Mouse (Mus musculus) thymus, postnatal 4 days (tissue): ENCODE measurements at regions not wholly inside any gene's neighbourhood (a gene's known extent, or its start where the extent isn't known, plus 50 kb on each side); places are given as distances from the start of the nearest gene placed in this dataset.
A peak's percentile ranks its signal among the peaks of the same experiment; 100 is the strongest.

Source experiments
- DNase-seq: peaks from one replicate; pipeline ENCODE4 v3.0.0; 2021

DNA sequence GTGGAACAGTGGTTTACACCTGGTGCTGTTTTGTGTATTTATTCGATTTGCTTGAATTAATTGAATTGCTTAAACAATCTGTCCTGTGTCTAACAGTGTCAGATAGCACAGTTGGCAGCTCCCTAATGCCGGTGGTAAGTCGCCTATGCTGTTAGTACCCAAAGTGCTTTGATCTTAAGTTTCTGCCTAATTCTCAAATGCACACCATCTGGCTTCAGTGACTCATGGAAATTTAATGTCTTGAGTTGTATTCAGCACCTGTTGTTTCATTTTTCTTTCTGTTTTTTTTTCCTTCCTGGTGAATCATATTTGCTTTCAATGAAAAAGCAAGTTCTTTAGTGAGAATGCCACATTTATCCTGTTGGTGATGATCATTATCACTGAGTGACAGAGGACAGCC lies 201.7 kb upstream of the Nrip1 start:
- DNase-seq: no peak

DNA sequence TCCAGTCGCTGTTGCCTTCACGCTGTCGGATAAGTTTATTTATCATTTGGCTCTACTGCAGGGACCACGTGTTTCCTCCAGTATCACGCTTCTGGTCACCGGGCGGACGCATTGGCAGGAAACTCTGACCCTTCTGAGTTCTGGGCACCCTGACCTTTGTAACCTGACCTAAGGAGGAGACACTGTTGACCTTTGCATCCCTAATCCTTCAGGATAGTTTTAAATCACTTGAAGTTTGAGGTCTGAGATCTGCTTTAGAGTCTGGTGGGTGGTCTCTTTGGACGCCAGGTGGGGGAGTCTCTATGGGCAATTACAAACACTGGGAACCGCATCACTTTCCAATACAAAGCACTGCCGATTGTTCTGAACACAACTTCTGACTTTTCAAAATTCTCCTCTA lies 192.6 kb upstream of the Nrip1 start:
- DNase-seq: no peak

DNA sequence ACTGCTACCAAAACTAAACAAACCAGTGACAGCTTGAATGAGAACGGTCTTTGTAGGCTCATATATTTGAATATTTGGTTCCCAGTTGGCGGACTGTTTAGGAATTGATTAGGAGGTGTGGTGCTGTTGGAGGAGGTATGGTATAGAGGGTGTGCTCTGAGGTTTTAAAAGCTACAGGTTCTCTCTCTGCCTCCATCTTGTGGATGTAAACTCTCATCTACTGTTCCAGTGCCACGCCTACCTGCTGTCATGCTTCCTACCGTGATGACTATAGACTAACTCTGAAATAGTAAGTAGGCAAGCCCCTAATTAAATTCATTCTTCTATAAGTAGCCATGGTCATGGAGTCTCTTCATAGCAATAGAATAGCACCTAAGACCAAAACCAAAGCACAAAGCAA lies 181.2 kb upstream of the Nrip1 start:
- DNase-seq: no peak

DNA sequence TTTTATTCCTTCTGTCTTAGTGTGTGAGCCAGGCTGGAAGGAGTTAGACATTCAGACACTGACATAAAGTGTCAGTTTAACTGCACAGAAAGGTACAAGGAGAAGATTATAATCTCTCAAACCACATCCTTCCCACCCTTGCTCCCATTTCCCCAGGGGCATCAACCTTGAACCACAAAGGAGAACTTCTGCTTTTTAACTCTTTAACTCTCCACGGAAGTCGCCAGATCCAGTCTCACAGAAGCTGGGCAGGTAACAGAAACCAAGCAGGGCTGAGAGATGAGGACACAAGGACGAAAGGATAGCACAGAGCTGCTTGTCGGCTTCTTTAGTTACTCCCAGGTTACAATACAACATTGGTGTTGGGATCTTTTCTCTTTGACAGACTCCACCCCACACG lies 176.0 kb upstream of the Nrip1 start:
- DNase-seq: peak; percentile 53

DNA sequence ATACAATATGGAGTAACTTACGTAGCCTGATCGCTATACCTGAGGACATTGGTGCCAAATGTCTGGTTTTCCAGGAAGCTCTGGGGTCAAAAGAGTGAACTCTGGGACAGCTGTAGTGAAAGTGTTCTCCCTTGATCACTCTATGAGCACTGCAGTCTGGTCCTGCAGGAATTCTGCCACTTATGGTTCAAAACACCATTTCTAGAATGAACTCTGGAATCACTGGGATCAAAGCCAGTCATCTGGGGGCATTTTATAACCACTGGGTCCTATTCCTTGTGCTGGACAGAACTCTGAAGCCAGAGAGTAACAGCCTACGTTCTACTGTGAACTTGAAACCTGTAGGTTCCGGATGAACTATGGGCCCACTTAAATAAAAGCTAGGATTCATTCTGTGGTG lies 173.5 kb upstream of the Nrip1 start:
- DNase-seq: no peak

DNA sequence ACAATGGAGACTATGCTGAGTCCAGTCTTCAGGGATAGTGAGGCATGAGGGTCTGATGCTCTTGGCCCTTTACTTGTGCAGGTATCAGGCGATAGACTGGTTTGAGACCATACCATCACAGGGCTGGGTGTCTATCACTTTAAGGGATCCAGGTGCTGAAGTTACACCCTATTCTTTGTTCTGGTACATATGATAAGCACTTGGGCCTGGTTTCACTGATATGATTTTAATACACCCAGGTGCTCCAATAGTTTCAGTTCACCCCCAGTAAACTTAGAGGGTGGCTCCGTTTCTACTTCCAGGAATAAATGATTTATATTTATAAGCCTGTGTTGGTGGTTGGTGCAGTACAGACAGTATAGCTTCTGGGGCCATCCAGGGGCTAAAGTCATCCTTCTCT lies 173.0 kb upstream of the Nrip1 start:
- no peak for DNase-seq

DNA sequence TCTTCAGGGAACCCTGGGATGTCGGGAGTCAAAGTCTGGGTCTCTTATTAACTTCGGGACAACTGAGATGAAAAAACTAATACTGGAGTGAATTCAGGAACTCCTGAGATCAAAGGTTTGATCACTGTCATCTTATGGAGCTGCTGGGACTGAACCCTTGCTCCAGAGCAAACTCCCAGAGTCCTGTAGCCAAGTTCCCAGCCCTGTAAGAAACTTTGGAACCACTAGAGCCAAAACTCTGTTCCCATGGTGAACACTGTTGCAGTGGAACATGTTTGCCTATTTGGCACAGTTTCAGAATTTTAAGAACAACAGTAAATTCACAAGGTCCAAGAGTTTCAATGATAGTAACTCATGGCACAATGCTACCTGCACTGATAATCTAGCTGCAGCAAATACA lies 172.3 kb upstream of the Nrip1 start:
- no peak for DNase-seq

DNA sequence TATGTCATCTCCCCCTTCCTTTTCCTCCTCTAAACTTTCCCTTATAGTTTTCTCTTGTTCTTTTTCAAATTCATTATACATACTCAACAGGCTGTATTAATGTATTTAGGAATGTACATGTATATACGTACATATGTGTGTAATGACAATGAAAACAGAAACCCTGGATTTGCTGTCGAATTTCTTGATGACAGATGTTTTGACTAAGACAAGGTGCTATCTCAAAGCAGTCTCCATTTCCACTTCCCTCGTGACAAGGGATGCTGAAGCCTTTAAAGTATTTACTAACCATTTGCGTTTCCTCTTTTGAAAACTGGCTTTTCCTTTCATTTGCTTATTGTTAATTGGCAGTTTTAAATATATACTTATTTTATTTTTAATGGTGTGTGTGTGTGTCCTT lies 171.3 kb upstream of the Nrip1 start:
- no peak for DNase-seq

DNA sequence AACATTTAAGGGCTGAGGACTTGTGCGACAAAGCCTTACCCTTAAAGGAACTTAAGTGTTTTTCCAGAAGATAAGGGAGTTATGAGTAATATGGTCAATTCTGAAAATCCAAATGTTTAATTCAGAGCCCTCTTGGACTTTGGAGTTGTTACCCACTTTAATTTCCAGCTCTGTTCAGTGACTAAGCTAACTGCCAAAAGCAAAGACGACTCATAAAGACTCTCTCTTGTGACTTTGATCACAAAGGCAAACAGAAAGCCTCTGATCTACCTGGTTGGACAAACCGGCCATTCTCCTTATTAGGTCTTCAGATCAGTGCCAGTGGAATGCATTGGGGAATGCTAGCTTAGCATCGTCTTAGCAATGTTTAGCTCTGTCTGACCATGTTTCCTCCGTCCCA lies 167.3 kb upstream of the Nrip1 start:
- no peak for DNase-seq

DNA sequence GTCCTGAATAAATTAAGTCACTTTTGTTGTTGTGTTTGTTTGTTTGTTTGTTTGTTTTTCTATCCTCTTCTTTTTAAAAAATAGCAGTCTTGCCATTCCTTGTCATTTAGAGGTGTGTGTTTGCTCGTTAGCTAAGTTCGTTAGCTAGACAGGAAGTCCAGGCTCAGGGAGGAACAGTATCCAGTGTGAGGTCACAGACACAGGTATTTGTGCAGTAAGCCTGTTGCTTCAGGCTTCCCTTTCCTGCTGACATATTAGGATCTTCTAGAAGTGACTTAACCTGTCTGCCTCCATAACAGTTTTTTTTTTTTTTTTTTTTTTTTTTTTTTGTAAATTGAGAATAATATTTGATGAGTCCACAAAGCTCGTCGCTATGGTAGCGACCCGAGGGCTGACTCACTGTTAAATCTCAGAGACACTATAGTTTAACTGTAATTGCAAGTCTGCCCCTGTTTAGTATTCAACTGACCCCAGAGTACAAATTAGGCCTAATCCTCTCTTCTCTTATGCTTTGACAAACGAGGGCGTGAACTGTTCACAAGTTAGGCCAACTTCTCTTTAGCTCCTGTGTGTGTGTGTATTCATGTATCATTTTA lies 166.8 kb upstream of the Nrip1 start:
- no peak for DNase-seq

DNA sequence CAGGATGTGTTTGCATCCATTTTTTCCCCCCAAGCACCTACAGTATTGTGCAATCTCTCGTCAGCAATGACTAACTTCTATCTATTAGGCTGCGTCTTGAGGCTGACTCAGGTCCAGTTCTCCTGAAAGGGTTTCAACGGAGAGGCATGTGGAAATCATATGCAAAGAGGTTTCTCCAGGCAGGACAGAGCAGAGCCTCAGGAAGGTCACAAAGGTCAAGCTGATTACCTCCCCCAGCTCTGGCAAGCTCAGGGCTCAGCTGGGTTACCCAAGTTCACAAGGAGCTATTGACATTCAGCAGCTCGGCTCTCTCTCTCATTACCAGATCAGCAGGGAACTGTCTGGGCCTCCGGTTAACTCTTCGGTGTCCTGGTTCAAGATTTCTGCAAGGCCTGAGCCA lies 166.0 kb upstream of the Nrip1 start:
- DNase-seq: no peak

DNA sequence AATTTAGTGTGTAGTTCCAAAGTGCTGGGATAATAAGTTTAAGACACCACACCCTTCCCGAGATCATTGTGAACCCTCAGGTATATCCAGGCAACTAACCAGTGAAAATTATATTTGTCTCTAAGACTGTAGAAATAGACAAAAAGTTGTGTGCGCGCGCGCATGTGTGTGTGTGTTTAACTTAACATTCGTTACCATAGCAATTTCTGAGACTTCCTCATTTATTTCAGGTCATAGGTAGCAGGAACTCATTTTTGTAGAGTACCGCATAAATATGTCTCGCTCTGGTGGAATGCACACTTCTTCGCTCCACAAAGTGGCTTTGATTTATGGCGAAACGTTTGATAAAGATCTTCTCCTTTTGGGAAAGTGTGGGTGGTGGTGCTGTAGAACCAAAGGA lies 164.2 kb upstream of the Nrip1 start:
- peak; percentile 48 for DNase-seq

DNA sequence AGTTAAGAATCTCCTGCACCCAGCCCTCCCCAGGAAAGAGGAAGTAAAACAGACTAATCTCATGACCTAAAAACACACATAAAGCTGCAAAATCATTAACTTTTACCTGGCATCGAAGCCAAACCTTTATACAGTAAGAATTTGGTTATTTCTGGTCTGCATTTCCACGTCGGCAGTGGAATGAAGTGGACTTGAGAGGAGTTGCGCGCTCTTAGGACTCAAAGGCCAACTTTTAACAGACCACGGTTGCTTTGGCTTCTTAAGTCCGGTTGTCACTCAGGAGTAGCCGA lies 159.2 kb upstream of the Nrip1 start:
- DNase-seq: no peak

DNA sequence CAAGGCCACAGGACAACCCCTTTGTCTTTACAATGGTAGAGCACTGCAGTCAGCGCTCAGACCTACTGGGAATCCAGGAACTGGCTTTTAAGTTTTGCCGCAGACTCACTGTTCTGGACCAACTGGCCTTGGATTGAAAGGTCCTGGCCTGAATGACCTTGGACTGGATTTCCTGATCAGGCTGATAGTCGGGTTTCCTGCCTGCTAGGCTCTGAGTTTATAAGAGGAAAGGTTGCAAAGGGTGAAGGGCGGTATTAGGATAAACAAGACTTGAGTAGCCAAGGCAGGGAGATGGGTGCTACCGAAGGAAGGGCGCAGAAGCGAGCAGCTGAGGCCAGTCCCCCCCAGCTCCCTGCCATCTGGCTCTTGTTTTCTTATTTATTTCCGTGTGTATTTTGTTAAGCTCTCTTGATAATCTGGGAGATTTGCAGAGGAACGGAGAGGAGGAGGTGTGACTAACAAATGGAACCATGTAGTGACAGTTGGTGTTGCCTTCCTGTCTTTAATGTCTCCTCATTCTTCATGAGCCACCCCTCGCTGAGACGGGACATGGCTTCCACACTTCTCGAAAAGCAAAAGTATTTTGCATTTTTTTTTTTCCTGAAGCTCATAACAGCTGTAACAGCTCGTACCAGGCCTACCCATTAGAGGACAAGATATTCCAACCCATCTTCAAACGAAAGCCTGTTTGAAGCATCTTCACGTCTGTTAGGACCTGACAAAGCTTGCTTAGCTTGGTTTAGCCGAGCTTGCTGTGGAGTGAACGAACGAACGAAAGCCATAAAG lies 158.7 kb upstream of the Nrip1 start:
- DNase-seq: peak; percentile 46

DNA sequence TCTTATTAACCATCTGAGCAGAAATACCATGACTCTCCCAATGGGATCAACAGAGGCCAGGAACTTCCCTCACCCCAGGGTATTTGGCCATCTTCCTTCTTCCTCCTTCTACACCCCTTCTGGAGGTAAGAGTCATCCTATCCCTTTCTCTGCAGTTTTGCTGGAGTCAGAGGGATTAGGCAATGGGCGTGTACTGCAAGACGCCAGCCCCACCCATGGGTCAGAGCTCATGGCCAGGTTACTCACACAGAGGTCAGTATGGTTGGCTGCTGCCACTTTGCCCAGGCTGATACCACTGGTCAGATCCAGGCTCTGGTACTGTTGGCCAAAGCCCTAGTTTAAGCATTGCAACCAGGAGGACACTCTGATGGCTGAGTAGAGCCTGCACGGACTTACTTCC lies 157.3 kb upstream of the Nrip1 start:
- DNase-seq: no peak

DNA sequence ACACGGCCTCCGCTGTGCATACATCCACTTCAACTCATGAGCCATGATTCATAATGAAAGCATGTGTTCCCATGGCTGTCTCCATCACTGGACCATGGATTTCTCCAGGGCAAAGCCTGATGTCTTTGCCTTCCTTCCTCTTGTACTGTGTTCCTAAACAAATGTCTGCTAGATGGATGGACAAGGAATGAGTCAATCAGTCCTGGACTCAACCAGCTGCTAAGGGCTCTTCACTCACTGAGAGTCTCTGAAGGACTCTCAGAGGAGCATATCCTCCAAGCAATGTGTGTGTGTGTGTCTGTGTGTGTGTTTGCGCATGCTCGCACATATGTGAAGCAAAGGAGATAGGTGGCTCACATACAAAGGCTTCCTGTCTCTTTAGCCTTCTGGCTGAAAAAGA lies 156.0 kb upstream of the Nrip1 start:
- DNase-seq: no peak

DNA sequence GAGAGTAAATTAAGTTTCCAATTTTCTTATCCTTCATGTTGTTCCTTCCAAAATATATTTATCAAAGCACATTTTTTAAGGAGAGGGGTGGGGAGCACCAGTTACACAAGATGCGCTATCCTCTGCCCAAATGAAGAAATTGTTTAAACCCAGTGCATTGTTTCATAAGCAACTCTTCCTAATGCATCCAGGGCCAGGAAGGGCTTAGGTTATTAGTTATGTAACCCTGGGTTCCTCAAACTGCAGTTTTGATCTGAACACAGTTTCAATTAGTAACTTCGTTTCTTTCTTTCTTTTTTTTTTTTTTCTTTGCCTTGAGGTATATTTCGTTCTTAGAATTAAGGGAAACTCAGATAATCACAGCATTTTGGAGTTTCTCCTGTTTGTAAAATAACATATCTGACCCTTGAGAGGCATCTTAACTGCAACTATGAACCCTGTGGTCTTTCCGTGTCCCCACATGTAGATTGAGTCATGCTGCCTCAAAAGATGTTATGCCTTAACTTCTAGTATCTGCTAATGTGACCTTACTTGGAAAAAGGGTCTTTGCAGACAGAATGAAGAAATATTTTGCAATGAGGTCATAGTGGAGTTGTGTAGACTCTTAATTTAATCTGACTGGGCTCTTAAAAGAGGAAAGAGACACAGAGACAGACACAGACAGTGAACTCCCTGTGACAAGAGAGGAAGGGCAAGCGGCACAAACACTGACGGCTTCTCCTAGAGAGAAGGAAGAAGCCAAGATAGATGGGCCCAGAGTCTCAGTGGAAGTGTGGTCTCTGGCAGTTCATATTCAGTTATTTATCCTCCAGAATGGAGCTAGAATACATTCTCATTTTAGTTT lies 153.7 kb upstream of the Nrip1 start:
- no peak for DNase-seq

DNA sequence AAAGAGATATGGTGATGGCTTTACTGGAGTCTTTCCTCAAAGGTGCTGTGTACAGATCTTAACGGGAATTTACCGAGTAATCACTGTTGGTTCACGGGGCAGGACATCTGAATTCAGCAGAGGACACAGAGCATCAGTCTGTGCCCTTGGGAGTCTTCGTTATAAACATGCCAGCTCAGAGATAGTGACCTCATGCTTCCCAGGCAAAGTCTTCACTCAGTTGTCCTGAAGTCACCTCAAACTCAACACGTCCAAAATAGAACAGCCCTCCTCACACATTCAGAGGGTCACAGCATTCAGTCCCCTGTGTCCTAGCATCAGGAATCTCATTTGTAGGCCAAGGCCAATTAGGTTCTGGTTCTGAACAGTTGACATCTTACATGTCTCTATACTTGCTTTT lies 151.9 kb upstream of the Nrip1 start:
- DNase-seq: no peak

DNA sequence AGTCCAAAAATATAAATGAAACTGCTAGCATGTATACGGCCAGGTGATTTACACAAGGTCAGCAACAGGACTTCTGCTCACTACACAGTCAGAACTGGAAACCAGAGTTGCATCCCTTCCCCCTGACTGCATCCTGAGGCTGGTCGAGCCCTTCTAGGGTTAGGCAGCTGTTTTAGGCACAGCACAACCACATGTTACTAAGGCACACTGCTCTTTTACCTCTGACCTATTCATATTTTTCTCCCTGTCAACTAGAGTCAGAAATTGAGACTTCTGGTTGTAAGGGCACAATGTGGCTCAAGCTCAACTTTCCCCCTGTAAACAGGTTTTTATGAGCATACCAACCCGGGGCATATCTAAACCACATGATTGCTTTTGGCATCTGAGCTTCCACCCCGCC lies 151.3 kb upstream of the Nrip1 start:
- no peak for DNase-seq

DNA sequence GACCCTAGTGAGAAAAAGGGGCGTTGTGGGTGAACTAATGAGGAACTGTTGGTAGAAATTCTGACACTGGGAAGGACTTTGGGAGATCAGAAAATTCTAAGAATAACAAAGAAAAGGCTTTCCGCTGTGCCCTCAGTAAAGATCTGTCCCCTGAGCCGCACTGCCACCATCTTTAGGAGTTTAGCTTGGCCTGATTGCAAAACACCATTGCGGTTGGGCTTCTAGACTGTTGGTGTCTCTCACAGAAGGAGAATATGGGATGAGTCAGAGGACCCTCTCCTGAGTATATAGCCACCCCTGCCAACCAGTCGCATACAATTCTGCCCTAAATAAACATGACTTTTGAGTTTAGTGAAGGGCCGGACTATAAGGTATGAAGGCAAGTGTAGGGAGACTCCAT lies 147.5 kb upstream of the Nrip1 start:
- DNase-seq: no peak

DNA sequence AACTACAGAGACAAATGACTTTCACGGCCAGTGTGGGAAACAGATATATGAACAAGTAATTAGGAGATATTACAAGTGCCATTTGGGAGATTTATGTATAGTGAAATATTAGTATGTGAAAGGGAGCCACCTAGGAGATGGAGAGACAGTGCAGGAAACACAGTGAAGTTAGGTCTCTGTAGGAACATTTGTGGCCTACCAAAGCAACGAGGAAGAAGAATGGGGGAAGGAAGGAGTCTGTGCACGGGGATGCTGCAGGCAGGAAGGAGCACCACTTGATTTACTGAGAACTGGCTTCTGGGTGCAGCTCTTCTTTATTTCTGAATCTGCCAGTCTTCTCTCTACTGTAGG lies 147.0 kb upstream of the Nrip1 start:
- DNase-seq: no peak

DNA sequence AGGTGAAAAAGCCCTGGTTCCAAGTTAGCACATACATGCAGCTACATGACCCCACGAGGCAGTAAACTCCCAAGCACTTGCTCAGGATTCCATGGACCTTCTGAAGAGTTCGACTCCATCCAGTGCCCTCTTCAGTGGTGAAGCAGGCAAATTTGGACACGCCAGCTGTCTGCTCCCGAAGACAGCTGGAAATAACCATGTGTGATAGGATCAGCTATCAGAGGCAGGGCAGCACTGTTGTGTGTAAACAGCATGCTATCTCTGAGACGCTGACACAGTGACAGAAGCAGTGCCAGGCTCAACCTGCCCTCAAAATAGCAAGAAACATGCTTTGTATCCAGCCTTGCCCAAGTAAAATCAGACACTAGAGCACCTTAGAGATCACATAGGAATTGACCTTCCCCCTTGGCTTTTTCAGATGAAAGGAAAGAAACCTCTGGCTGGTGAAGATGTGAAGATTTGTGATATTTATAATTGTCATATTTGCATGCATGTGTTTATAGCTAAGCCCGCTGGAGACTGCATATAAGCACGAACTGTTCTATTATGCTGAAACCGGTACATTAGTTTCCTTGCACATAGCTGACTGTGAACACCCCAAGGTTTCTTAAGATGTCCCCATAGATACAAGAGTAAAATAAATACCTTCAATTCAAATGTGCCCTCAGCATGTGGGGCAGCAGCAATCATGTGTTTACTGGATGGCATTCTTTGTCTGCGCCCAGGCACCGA lies 146.4 kb upstream of the Nrip1 start:
- DNase-seq: no peak

DNA sequence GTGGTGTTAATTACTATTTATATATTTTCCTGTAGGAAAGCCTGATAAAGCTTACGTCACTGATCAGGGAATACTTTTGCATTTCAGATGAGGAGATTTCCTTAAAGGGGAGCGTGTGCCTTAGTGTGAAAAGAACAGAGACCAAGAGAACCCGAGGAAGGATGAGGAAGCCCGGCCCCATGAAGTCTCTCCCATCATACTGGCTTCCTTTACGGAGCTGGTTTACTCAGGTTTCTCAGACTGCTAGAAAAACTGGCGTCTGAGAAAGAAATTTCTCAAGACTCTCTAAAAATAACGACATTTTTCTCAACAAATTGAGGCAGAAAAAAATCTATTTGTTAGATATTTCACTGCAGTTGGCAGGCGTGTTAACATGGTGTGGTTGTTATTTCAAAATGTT lies 137.2 kb upstream of the Nrip1 start:
- no peak for DNase-seq

DNA sequence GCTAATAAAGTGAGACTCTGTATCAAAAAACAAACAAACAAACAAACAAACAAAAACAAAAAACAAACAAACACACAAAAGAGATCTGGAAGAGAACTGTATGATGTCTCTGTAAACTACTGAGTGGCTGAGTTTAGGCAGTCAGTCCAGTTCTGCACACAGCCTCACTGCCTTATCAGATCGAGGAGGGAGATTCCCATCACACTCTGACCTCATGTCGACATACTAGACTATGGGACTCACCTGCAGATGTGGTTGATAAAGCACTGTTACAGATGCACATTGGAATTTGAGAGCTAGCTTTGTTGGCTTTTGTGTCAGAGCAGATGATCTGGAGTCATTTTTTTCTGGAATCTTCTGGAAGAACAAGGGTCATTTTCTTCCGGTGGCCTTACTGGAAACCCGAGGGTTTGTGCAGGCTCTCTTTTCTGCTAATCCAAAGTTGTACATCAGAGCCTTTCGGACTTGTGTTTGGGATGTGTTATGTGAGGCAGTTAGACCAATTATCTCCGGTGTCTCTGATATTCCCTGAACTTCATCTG lies 135.6 kb upstream of the Nrip1 start:
- no peak for DNase-seq
